Comparison of ENCODE assay signal across 11 mouse cellular contexts in genomic region chr16:78313135-78313887, GRCm38 (mm10). TPM values are rescaled to one million over a fixed set of nuclear protein-coding genes. Genes with fewer than 3 reads are reported as not detected.
A peak's percentile ranks its signal among the peaks of the same experiment; 100 is the strongest.
DNase-seq lines count a peak whose midpoint lies in the region; ATAC-seq and TF ChIP-seq lines count a peak whose summit lies in the region.
"Had no signal": no experiment of that assay in that cellular context is flagged by ENCODE, and none has a peak within 500 bp of the region (broad histone marks: within the 10 kb centered on the region; RNA-seq: fewer than 3 reads in every experiment).

No protein-coding gene starts in this region.

- TF ChIP-seq CTCF in brain, embryonic 14.5 days (IDR thresholded peaks at IDR 0.05; ENCODE audit: borderline replicate concordance, extremely low read depth, insufficient read depth, insufficient read length): no peak

- 59% methylated on average over 16 of the region's 16 CpGs for WGBS in heart, embryonic 13.5 days
- 8% methylated on average over 16 of the region's 16 CpGs for WGBS in forebrain, embryonic 16.5 days
- WGBS in midbrain, embryonic 12.5 days: 64% methylated on average over 16 of the region's 16 CpGs

- 0 out of 2 replicates have a peak, but pooled peaks cover 2% of the 10 kb centered on the region for H3K36me3 ChIP-seq in heart, embryonic 13.5 days
- no peaks in the 10 kb centered on the region for H3K36me3 ChIP-seq in forebrain, embryonic 16.5 days (ENCODE audit: control insufficient read depth, insufficient read depth)
- H3K36me3 ChIP-seq in midbrain, embryonic 12.5 days: peaks cover 10% of the 10 kb centered on the region; the same call in 1 of the 2 replicates

- H3K27me3 ChIP-seq in heart, embryonic 13.5 days (replicated peaks): no peaks in the 10 kb centered on the region
- H3K27me3 ChIP-seq in forebrain, embryonic 16.5 days (replicated peaks; ENCODE audit: control insufficient read depth, insufficient read depth, low read length): no peaks in the 10 kb centered on the region
- no peaks in the 10 kb centered on the region for H3K27me3 ChIP-seq in midbrain, embryonic 12.5 days

- H3K4me3 ChIP-seq in heart, embryonic 13.5 days: no peak overlapping the region
- H3K4me3 ChIP-seq in forebrain, embryonic 16.5 days (replicated peaks; ENCODE audit: low read length): peak overlapping the region; percentile 4
- no peak overlapping the region for H3K4me3 ChIP-seq in midbrain, embryonic 12.5 days

- peaks cover 71% of the 10 kb centered on the region for H3K4me1 ChIP-seq in heart, embryonic 13.5 days
- H3K4me1 ChIP-seq in forebrain, embryonic 16.5 days (replicated peaks; ENCODE audit: control insufficient read depth, insufficient read depth, low read length): peaks cover 23% of the 10 kb centered on the region
- peaks cover 39% of the 10 kb centered on the region for H3K4me1 ChIP-seq in midbrain, embryonic 12.5 days

- TF ChIP-seq POLR2A in brain, embryonic 14.5 days (IDR thresholded peaks at IDR 0.05; ENCODE audit: borderline replicate concordance, extremely low read depth, insufficient read depth, insufficient read length, poor library complexity, severe bottlenecking): no peak

- ATAC-seq in heart, embryonic 13.5 days (ENCODE audit: extremely low read depth, insufficient number of reproducible peaks, low FRiP score, low TSS enrichment): no peak
- ATAC-seq in forebrain, embryonic 16.5 days: peak; percentile 61
- ATAC-seq in midbrain, embryonic 12.5 days (ENCODE audit: low FRiP score, low read depth): no peak
- ATAC-seq: inflammation-experienced regulatory T-cells, adult 6 months had no signal

- H3K4me2 ChIP-seq in heart, embryonic 13.5 days: peak overlapping the region; percentile 52
- peak overlapping the region; percentile 52 for H3K4me2 ChIP-seq in forebrain, embryonic 16.5 days (ENCODE audit: low read length)
- peak overlapping the region; percentile 32 for H3K4me2 ChIP-seq in midbrain, embryonic 12.5 days (replicated peaks)

- H3K9ac ChIP-seq in heart, embryonic 13.5 days: no peak overlapping the region
- H3K9ac ChIP-seq in forebrain, embryonic 16.5 days (replicated peaks; ENCODE audit: low read depth, low read length): no peak overlapping the region
- H3K9ac ChIP-seq in midbrain, embryonic 12.5 days (replicated peaks): no peak overlapping the region

- peak overlapping the region; percentile 60 for H3K27ac ChIP-seq in heart, embryonic 13.5 days (replicated peaks)
- no peak overlapping the region for H3K27ac ChIP-seq in forebrain, embryonic 16.5 days (ENCODE audit: low read length)
- peak overlapping the region; percentile 39 for H3K27ac ChIP-seq in midbrain, embryonic 12.5 days (replicated peaks)

- H3K9me3 ChIP-seq in heart, embryonic 13.5 days: no peaks in the 10 kb centered on the region
- no peaks in the 10 kb centered on the region for H3K9me3 ChIP-seq in forebrain, embryonic 16.5 days (ENCODE audit: control insufficient read depth, low read length)
- no peaks in the 10 kb centered on the region for H3K9me3 ChIP-seq in midbrain, embryonic 12.5 days

- intact Hi-C loops in heart, postnatal 36 days (cut with DNase I): no loop called here
- intact Hi-C loops in left cerebral cortex, postnatal 14 days (cut with DNase I): no loop called here

- DNase-seq in heart, postnatal 36 days: no peak
- DNase-seq in brain, embryonic 14.5 days (ENCODE audit: low read depth): peak; percentile 85
- no peak for DNase-seq in adrenal gland, adult 2 months
- no peak for DNase-seq in layer of hippocampus, postnatal 25 days (ENCODE audit: extremely low spot score in 1 of 2, low spot score in 1 of 2)
- no peak for DNase-seq in left cerebral cortex, postnatal 14 days (ENCODE audit: low spot score in 2 of 2)
- DNase-seq: cerebellum, postnatal 25 days; lung, postnatal 14 days had no signal

RNA-seq across cellular contexts. Expression of gene Cxadr, which starts 12.0 kb away (rescaled TPM):
- polyA plus RNA-seq in heart, embryonic 13.5 days (2015; fragmentation: Nextera tagmentation; extraction: Ambion mirVana): 28.3 and 31.3 TPM in 2 replicates
- total RNA-seq in heart, postnatal 36 days (2021): 10 to 100 TPM; 50.3 to 50.7 TPM
- 82.6 and 124 TPM in 2 replicates for polyA plus RNA-seq in brain, embryonic 14.5 days (2012; rRNA removed)
- polyA plus RNA-seq in forebrain, embryonic 16.5 days (2015; fragmentation: Nextera tagmentation; extraction: Ambion mirVana): 184 and 188 TPM in 2 replicates
- polyA plus RNA-seq in midbrain, embryonic 12.5 days (2016; fragmentation: Nextera tagmentation; extraction: Ambion mirVana): 116 and 122 TPM in 2 replicates
- 10 to 100 TPM; 13.1 to 23.8 TPM for total RNA-seq in adrenal gland, adult 2 months (2021)
- 11.0 and 26.1 TPM in 2 replicates for polyA plus RNA-seq in adrenal gland, adult 2 months (2012; rRNA removed)
- 10 to 100 TPM; 18.0 to 24.3 TPM for total RNA-seq in layer of hippocampus, postnatal 25 days (2021)
- total RNA-seq in left cerebral cortex, postnatal 14 days (2021): 10 to 100 TPM; 81.3 to 84.9 TPM
